Mouse (Mus musculus) hindbrain, embryonic 14.5 days (tissue): ENCODE results near the gene Dock1. TPM values are rescaled to one million over a fixed set of nuclear protein-coding genes. Genes with fewer than 3 reads are reported as not detected.

ENCODE experiments used
- ATAC-seq: fragments of 200-750 bp; cut with Nextera tagmentation; 2 replicates; pipeline ENCODE4 v1.8.0; 2017; ENCODE audit warnings: moderate number of reproducible peaks, mild to moderate bottlenecking, moderate TSS enrichment, moderate library complexity; ENCODE audit not compliant: low FRiP score
- DNase-seq: peaks from one replicate; pipeline ENCODE4 v3.0.0-alpha.2; 2015; ENCODE audit warnings: low spot score
- H3K27ac ChIP-seq: fragments of 300-500 bp; sonication (generic); 2 replicates; pipeline ENCODE4 v1.5.1; 2014; ENCODE audit warnings: mild to moderate bottlenecking, moderate library complexity
- H3K27me3 ChIP-seq: fragments of 300-500 bp; sonication (generic); 2 replicates; pipeline ENCODE4 v1.6.1; 2014; ENCODE audit warnings: mild to moderate bottlenecking, low read length, mixed read lengths; ENCODE audit not compliant: control insufficient read depth, insufficient read depth
- H3K36me3 ChIP-seq: fragments of 300-500 bp; sonication (generic); replicated peaks from 2 replicates; pipeline ENCODE4 v1.6.1; 2014; ENCODE audit not compliant: control insufficient read depth, insufficient read depth
- H3K4me1 ChIP-seq: fragments of 300-500 bp; sonication (generic); replicated peaks from 2 replicates; pipeline ENCODE4 v1.6.1; 2014; ENCODE audit warnings: antibody characterized with exemption, low read length, mixed read lengths; ENCODE audit not compliant: control insufficient read depth, insufficient read depth
- H3K4me2 ChIP-seq: fragments of 300-500 bp; sonication (generic); replicated peaks from 2 replicates; pipeline ENCODE4 v1.6.1; 2014; ENCODE audit warnings: mild to moderate bottlenecking, moderate library complexity
- H3K4me3 ChIP-seq: fragments of 300-500 bp; sonication (generic); replicated peaks from 2 replicates; pipeline ENCODE4 v1.5.1; 2014; ENCODE audit warnings: mild to moderate bottlenecking, low read length
- H3K9ac ChIP-seq: fragments of 300-500 bp; sonication (generic); 2 replicates; pipeline ENCODE4 v1.6.1; 2014
- H3K9me3 ChIP-seq: fragments of 300-500 bp; sonication (generic); 2 replicates; pipeline ENCODE4 v1.6.1; 2016; ENCODE audit warnings: low read length; ENCODE audit not compliant: control insufficient read depth
- WGBS: fragments of 180-500 bp; shearing (Covaris S2); extraction: QIAGEN DNeasy Blood & Tissue Kit; methylation state at CpG from one replicate; pipeline ENCODE4 v1.1.7; 2014; 5-methylcytosine and 5-hydroxymethylcytosine counted together
- polyA plus RNA-seq: library from polyadenylated mRNA; unstranded; fragments of >200 nt; fragmentation: Nextera tagmentation; extraction: Ambion mirVana; gene quantifications from 2 replicates; pipeline ENCODE4 v1.2.1, GENCODE M21; 2014

Dock1 gene
- polyA plus RNA-seq, 1 experiment from 2014 or later = 9.9 TPM

DNA sequence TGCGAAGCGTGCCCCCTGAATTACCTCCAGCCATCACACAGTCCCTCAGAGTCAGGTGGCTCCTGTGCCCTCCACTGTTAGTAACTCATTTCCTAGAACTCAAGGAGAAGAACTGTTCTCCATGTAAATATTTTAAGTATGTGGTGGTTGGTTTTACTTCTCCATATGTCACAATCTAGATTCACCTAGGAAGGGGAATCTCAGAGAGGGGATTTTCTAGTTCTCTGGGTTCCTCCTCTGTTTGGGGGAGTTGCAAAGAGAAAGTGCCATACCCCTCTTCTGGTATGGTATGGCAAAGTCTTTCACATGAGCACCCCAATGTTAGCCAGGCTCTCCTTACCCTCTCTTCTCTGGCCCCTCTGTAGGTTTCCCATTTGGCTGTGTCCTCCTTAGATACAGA is 525.2 kb downstream of the Dock1 start:
- no peaks in the 10 kb centered on the region for H3K9me3 ChIP-seq
- no peak overlapping the region for H3K27ac ChIP-seq
- DNase-seq = no peak
- WGBS = 94% methylated on average over 2 of the region's 2 CpGs
- H3K27me3 ChIP-seq = no peaks in the 10 kb centered on the region
- H3K4me3 ChIP-seq = no peak overlapping the region
- H3K4me2 ChIP-seq = no peak overlapping the region
- H3K4me1 ChIP-seq = no peaks in the 10 kb centered on the region
- no peaks in the 10 kb centered on the region for H3K36me3 ChIP-seq
- ATAC-seq = no peak
- H3K9ac ChIP-seq = no peak overlapping the region

DNA sequence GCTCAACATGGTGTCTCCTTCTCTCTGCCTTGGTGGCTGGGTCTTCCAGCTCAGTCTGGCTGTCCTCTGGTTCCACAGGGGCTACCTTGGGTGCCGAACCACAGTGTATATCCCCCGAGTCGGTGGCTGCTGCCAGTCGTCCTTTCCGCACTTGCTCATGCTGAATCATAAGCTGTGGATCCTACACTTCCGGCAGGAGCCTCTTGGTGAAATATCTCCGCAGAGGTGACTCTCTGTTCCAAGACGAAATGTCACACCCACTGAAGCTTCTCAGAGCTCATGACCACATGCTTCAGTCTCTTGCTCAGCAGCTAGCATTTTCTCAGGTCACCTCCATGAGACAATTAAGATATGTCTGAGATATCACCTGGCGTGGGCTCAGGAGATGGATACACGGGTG is 526.4 kb downstream of the Dock1 start:
- Histone ChIP-seq H3K27ac (no peak overlapping the region), H3K4me3 (no peak overlapping the region), H3K4me1 (no peaks in the 10 kb centered on the region), H3K36me3 (no peaks in the 10 kb centered on the region), H3K9ac (no peak overlapping the region), H3K9me3 (no peaks in the 10 kb centered on the region), H3K27me3 (no peaks in the 10 kb centered on the region), H3K4me2 (no peak overlapping the region)
- ATAC-seq (no peak), DNase-seq (no peak)
- 93% methylated on average over 10 of the region's 10 CpGs for WGBS

DNA sequence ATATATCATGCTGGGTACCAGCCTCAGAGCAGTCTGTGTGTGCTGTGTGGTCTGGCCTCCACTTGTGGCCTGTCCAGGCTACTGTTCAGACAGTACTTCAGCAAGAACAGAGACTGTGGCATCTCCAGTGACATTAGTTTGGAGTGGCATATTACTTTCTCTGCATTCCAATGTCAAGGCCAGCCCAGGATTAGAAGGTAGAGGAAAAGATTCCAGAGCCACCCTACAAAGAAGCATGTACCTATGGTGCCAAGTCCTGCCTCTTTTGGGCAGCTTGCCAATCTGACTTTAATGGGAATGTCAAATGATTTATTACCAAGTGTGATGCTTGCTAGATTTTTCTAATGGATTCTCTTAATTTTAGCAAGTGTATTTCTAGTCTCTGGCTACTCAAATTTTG is 533.5 kb downstream of the Dock1 start:
- 0 out of 2 replicates have a peak overlapping the region, but pooled peaks have one; percentile 16 for H3K27ac ChIP-seq
- H3K27me3 ChIP-seq = no peaks in the 10 kb centered on the region
- ATAC-seq (no peak), DNase-seq (peak; percentile 66)
- H3K36me3 ChIP-seq = no peaks in the 10 kb centered on the region
- no peaks in the 10 kb centered on the region for H3K9me3 ChIP-seq
- H3K4me3 ChIP-seq = no peak overlapping the region
- no peak overlapping the region for H3K9ac ChIP-seq
- no peak overlapping the region for H3K4me2 ChIP-seq
- 0 out of 2 replicates have a peak, but pooled peaks cover 4% of the 10 kb centered on the region for H3K4me1 ChIP-seq

DNA sequence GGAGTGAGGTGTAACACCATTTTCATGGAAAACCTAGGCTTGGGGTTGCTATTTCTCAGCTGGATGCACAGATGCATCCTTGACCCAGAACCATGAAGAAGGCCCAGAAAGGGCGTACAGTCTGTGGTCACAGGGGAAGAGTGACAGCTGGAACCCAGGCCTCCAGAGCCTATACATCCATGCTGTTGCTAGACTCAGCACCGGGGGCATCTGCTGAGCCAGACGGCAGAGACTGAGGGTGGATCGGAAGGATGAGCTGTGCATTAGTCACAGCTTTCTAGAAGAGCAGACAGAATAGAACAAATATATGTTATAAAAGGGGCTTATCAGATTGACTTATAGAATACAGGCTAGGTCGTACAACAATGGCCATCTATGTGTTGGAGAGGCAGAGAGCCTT is 534.7 kb downstream of the Dock1 start:
- no peak overlapping the region for H3K4me2 ChIP-seq
- ATAC-seq (no peak), DNase-seq (no peak)
- H3K4me1 ChIP-seq = 0 out of 2 replicates have a peak, but pooled peaks cover 4% of the 10 kb centered on the region
- 65% methylated on average over 5 of the region's 5 CpGs for WGBS
- no peaks in the 10 kb centered on the region for H3K36me3 ChIP-seq
- no peak overlapping the region for H3K4me3 ChIP-seq
- H3K9me3 ChIP-seq = no peaks in the 10 kb centered on the region
- H3K27ac ChIP-seq = no peak overlapping the region
- no peak overlapping the region for H3K9ac ChIP-seq
- H3K27me3 ChIP-seq = no peaks in the 10 kb centered on the region

DNA sequence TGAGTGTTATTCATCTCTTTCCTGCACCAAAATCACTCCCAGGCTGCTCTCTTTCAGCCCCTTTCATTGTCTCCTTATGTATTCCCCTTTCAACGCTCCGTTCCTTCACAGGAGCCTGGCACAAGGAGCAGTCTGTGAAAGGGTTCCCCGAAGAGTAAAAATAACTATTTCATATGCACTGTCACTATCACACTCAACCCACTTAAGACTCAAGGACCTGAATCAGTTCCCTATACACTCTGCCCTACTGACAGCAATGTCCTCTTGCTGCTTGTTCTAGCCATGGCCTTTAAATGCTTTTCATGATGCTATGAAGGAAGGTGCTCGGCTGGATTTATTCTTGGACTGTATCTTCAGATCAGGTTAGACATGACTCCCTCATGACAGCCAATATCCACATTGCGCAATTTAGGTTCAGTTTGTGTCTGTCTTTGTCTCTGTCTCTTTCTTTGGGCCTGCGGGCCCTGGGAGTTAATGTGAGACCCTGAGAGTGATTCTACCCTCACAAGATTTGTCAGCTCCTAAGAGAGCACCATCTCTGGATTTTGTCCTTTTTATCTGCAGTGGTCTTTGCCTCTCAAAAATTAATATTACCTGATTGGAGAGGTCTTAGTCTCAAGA is 538.6 kb downstream of the Dock1 start:
- no peak overlapping the region for H3K27ac ChIP-seq
- no peaks in the 10 kb centered on the region for H3K36me3 ChIP-seq
- H3K4me3 ChIP-seq = no peak overlapping the region
- no peaks in the 10 kb centered on the region for H3K4me1 ChIP-seq
- no peak overlapping the region for H3K9ac ChIP-seq
- no peak for DNase-seq
- 84% methylated on average over 6 of the region's 6 CpGs for WGBS
- no peaks in the 10 kb centered on the region for H3K9me3 ChIP-seq
- no peak overlapping the region for H3K4me2 ChIP-seq
- no peaks in the 10 kb centered on the region for H3K27me3 ChIP-seq
- ATAC-seq = no peak

DNA sequence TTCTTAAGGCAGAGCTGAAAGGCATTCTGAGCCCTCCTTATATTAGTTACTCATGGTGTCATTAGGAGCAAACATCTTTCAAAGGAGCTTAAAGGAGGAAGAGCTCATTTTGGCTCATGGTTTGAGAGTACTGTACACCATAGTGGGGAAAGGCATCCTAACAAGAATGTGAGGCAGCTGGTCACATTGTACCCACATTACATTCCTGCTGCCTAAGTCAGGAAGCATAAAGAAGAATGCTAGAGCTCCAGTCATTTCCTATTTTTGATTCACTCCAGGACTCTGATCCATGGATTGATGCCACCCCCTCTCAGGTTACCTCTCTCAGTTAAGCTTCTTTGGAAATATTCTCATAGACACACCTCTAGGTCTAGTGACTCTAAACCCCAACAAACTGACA is 539.8 kb downstream of the Dock1 start:
- Histone ChIP-seq H3K4me3 (no peak overlapping the region), H3K4me2 (no peak overlapping the region), H3K4me1 (no peaks in the 10 kb centered on the region), H3K9ac (no peak overlapping the region), H3K27ac (no peak overlapping the region), H3K27me3 (no peaks in the 10 kb centered on the region), H3K36me3 (no peaks in the 10 kb centered on the region), H3K9me3 (no peaks in the 10 kb centered on the region)
- DNase-seq (no peak), ATAC-seq (no peak)

DNA sequence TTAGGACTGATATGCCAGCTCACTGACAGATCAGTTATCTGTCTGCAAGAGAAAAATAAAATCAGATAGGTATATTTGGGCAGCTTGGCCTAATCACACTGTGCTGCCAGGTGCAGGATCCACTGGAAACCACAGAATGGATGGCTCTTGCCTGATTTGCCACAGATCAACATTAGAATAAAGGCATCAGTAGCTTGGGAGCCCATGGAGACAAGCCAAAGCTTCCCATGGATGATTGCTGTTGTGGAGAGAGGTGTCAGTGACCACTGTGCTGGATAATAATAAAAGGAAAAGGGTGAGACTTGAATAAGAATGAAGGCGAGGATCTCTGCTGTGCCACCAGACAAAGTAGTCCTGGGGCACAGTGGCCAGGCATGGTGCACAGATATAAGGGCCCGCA is 540.4 kb downstream of the Dock1 start:
- H3K36me3 ChIP-seq = no peaks in the 10 kb centered on the region
- no peak overlapping the region for H3K9ac ChIP-seq
- no peak overlapping the region for H3K4me3 ChIP-seq
- DNase-seq = no peak
- 77% methylated on average over 2 of the region's 2 CpGs for WGBS
- no peak overlapping the region for H3K4me2 ChIP-seq
- no peak overlapping the region for H3K27ac ChIP-seq
- no peaks in the 10 kb centered on the region for H3K9me3 ChIP-seq
- H3K27me3 ChIP-seq = no peaks in the 10 kb centered on the region
- ATAC-seq = no peak
- no peaks in the 10 kb centered on the region for H3K4me1 ChIP-seq

DNA sequence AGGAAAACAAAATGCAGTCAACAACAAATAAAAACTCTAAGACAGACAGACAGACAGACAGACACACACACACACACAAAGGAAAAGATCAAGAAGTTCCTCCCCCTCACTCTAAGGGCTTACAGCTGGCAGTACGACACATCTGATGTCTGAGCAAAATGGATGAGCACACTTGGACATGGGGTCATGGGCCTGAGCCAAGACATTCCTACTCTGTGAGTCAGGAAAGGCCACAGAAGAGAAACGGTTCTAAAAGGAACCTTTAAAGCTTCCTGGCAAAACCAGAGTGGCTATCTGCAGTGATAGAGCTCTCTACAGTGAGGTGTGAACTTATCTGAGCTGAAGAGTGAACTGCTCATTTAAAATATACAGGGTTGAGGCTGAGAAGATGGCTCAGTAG is 542.1 kb downstream of the Dock1 start:
- no peak overlapping the region for H3K4me2 ChIP-seq
- no peaks in the 10 kb centered on the region for H3K27me3 ChIP-seq
- H3K9ac ChIP-seq = no peak overlapping the region
- no peak overlapping the region for H3K27ac ChIP-seq
- ATAC-seq (no peak), DNase-seq (no peak)
- no peaks in the 10 kb centered on the region for H3K4me1 ChIP-seq
- 56% methylated on average over 2 of the region's 2 CpGs for WGBS
- H3K36me3 ChIP-seq = no peaks in the 10 kb centered on the region
- H3K9me3 ChIP-seq = no peaks in the 10 kb centered on the region
- no peak overlapping the region for H3K4me3 ChIP-seq

DNA sequence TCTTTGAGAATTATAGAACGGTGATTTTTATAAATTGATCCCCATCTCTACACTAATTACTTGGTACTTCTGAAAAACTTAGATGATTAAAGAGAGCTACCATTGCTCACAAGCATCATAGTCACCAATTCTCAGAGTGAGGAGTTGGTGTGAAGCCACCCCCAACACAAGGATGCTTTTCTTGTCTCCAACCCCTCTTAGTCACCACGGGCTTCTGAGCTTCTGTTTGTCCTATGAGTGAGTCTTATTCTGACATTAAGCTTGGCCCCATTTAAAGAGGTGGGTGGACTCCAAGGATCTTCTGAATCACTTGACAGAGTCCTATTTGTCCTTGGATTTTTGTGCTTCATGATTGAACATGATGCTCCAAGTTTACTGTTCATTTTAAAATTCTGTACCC is 551.0 kb downstream of the Dock1 start:
- no peak overlapping the region for H3K27ac ChIP-seq
- no peak overlapping the region for H3K9ac ChIP-seq
- H3K4me3 ChIP-seq = no peak overlapping the region
- H3K36me3 ChIP-seq = no peaks in the 10 kb centered on the region
- H3K9me3 ChIP-seq = no peaks in the 10 kb centered on the region
- no peaks in the 10 kb centered on the region for H3K4me1 ChIP-seq
- no peaks in the 10 kb centered on the region for H3K27me3 ChIP-seq
- WGBS = 91% methylated on average over 2 of the region's 2 CpGs
- DNase-seq = no peak
- H3K4me2 ChIP-seq = no peak overlapping the region
- no peak for ATAC-seq
